Mouse (Mus musculus) kidney, postnatal 14 days (tissue): ENCODE results near the gene Arhgap9.
"Not testable (repeated sequence)": the region's sequence is repeated elsewhere in the genome, so short reads cannot be mapped to it uniquely, and the experiment has no call there.

ENCODE experiments used
- DNase-seq: peaks from one replicate; pipeline ENCODE4 v3.0.0; 2022; ENCODE audit warnings: mixed read lengths

The Arhgap9 gene

GRCm38 (mm10) chr10:127292987-127293538 lies 28.7 kb upstream of the Arhgap9 start:
- DNase-seq: peak; percentile 24

- DNase-seq: no peak
Measured at GRCm38 (mm10) chr10:127293590-127294113, 28.1 kb upstream of the Arhgap9 start.

GRCm38 (mm10) chr10:127294895-127295510 lies 26.8 kb upstream of the Arhgap9 start:
- no peak for DNase-seq

GRCm38 (mm10) chr10:127295986-127296794 lies 25.6 kb upstream of the Arhgap9 start:
- DNase-seq: no peak

- no peak for DNase-seq
Measured at GRCm38 (mm10) chr10:127297015-127297871, 24.5 kb upstream of the Arhgap9 start.

GRCm38 (mm10) chr10:127300361-127300760 lies 21.4 kb upstream of the Arhgap9 start:
- no peak for DNase-seq

- DNase-seq: no peak
Measured at GRCm38 (mm10) chr10:127303136-127303535, 18.6 kb upstream of the Arhgap9 start.

- DNase-seq: not testable (repeated sequence)
Measured at GRCm38 (mm10) chr10:127309167-127309566, 12.6 kb upstream of the Arhgap9 start.

GRCm38 (mm10) chr10:127310523-127311475 lies 11.0 kb upstream of the Arhgap9 start:
- no peak for DNase-seq

GRCm38 (mm10) chr10:127311476-127312355 lies 10.0 kb upstream of the Arhgap9 start, which contains the start of gene Mars:
Mars (minus strand) TSS chr10:127311786.
- peak; percentile 96 for DNase-seq

- DNase-seq: peak; percentile 86
Measured at GRCm38 (mm10) chr10:127312356-127312676, 9.4 kb upstream of the Arhgap9 start.

- no peak for DNase-seq
Measured at GRCm38 (mm10) chr10:127312858-127313257, 8.9 kb upstream of the Arhgap9 start.

- not testable (repeated sequence) for DNase-seq
Measured at GRCm38 (mm10) chr10:127313516-127313915, 8.2 kb upstream of the Arhgap9 start.

GRCm38 (mm10) chr10:127314950-127315349 lies 6.8 kb upstream of the Arhgap9 start:
- DNase-seq: not testable (repeated sequence)

GRCm38 (mm10) chr10:127317277-127317676 lies 4.5 kb upstream of the Arhgap9 start:
- DNase-seq: no peak

GRCm38 (mm10) chr10:127318009-127318408 lies 3.8 kb upstream of the Arhgap9 start:
- DNase-seq: no peak

- DNase-seq: no peak
Measured at GRCm38 (mm10) chr10:127319969-127320368, 1.8 kb upstream of the Arhgap9 start.

- DNase-seq: no peak
Measured at GRCm38 (mm10) chr10:127322178-127322577, 414 bp downstream of the Arhgap9 start.

- DNase-seq: no peak
Measured at GRCm38 (mm10) chr10:127322669-127323068, 905 bp downstream of the Arhgap9 start.

- DNase-seq: no peak
Measured at GRCm38 (mm10) chr10:127323131-127323855, 1.5 kb downstream of the Arhgap9 start.
